Mouse (Mus musculus) lung, embryonic 15.5 days (tissue): Measurements from ENCODE around the gene Atxn10. TPM values are rescaled to one million over a fixed set of nuclear protein-coding genes. Genes with fewer than 3 reads are reported as not detected.

Experiments used
- ATAC-seq: fragments of 200-750 bp; cut with Nextera tagmentation; 2 replicates; pipeline ENCODE4 v1.8.0; 2017; ENCODE audit warnings: moderate number of reproducible peaks, borderline replicate concordance; ENCODE audit not compliant: low FRiP score, low TSS enrichment; ENCODE audit errors: extremely low read depth
- H3K27ac ChIP-seq: fragments of 300-500 bp; sonication (generic); 2 replicates; pipeline ENCODE4 v1.5.1; 2015; ENCODE audit warnings: moderate library complexity, mild to moderate bottlenecking, inconsistent platforms
- H3K27me3 ChIP-seq: fragments of 300-500 bp; sonication (generic); 2 replicates; pipeline ENCODE4 v1.6.1; 2015; ENCODE audit warnings: inconsistent platforms
- H3K36me3 ChIP-seq: fragments of 300-500 bp; sonication (generic); 2 replicates; pipeline ENCODE4 v1.6.1; 2015; ENCODE audit warnings: inconsistent platforms
- H3K4me1 ChIP-seq: fragments of 300-500 bp; sonication (generic); 2 replicates; pipeline ENCODE4 v1.6.1; 2015; ENCODE audit warnings: inconsistent platforms
- H3K4me2 ChIP-seq: fragments of 300-500 bp; sonication (generic); 2 replicates; pipeline ENCODE4 v1.6.1; 2015; ENCODE audit warnings: inconsistent platforms, mild to moderate bottlenecking, moderate library complexity
- H3K4me3 ChIP-seq: fragments of 300-500 bp; sonication (generic); 2 replicates; pipeline ENCODE4 v1.5.1; 2015; ENCODE audit warnings: mild to moderate bottlenecking, inconsistent platforms
- H3K9ac ChIP-seq: fragments of 300-500 bp; sonication (generic); 2 replicates; pipeline ENCODE4 v1.6.1; 2015; ENCODE audit warnings: inconsistent platforms
- H3K9me3 ChIP-seq: fragments of 300-500 bp; sonication (generic); 2 replicates; pipeline ENCODE4 v1.6.1; 2016; ENCODE audit warnings: inconsistent platforms
- WGBS: fragments of 180-500 bp; shearing (Covaris S2); methylation state at CpG from one replicate; pipeline ENCODE4 v1.1.7; 2015; 5-methylcytosine and 5-hydroxymethylcytosine counted together
- polyA plus RNA-seq: library from polyadenylated mRNA; unstranded; fragments of >200 nt; fragmentation: Nextera tagmentation; extraction: Ambion mirVana; gene quantifications from 2 replicates; pipeline ENCODE4 v1.2.1, GENCODE M21; 2015

Atxn10 gene
- polyA plus RNA-seq, 1 experiment from 2014 or later, result 350 TPM

- Histone ChIP-seq H3K4me1 (peaks cover 5% of the 10 kb centered on the region), H3K27ac (no peak overlapping the region), H3K4me2 (no peak overlapping the region), H3K27me3 (no peaks in the 10 kb centered on the region), H3K36me3 (no peaks in the 10 kb centered on the region), H3K4me3 (no peak overlapping the region), H3K9ac (no peak overlapping the region), H3K9me3 (no peaks in the 10 kb centered on the region)
- 80% methylated on average over 3 of the region's 3 CpGs for WGBS
- no peak for ATAC-seq
Observed at GRCm38 (mm10) chr15:85405567-85405966, 69.5 kb downstream of the Atxn10 start.

GRCm38 (mm10) chr15:85406846-85407245, 70.8 kb downstream of the Atxn10 start:
- Histone ChIP-seq H3K9me3 (no peaks in the 10 kb centered on the region), H3K27ac (no peak overlapping the region), H3K9ac (no peak overlapping the region), H3K4me3 (no peak overlapping the region), H3K27me3 (no peaks in the 10 kb centered on the region), H3K4me2 (no peak overlapping the region), H3K36me3 (no peaks in the 10 kb centered on the region), H3K4me1 (peaks cover 5% of the 10 kb centered on the region)
- ATAC-seq, result no peak
- WGBS, result 36% methylated on average over 1 of the region's 1 CpGs

- H3K27me3 ChIP-seq, result no peaks in the 10 kb centered on the region
Observed at GRCm38 (mm10) chr15:85407342-85407741, 71.3 kb downstream of the Atxn10 start.

GRCm38 (mm10) chr15:85408790-85409189, 72.7 kb downstream of the Atxn10 start:
- no peak for ATAC-seq
- Histone ChIP-seq H3K9me3 (no peaks in the 10 kb centered on the region), H3K4me3 (no peak overlapping the region), H3K27me3 (no peaks in the 10 kb centered on the region), H3K4me2 (no peak overlapping the region), H3K36me3 (no peaks in the 10 kb centered on the region), H3K27ac (no peak overlapping the region), H3K9ac (no peak overlapping the region), H3K4me1 (no peaks in the 10 kb centered on the region)
- WGBS, result 83% methylated on average over 5 of the region's 5 CpGs

More at GRCm38 (mm10) chr15:85407342-85407741, 71.3 kb downstream of the Atxn10 start:
- no peaks in the 10 kb centered on the region for H3K36me3 ChIP-seq
- H3K9ac ChIP-seq, result no peak overlapping the region
- no peak overlapping the region for H3K27ac ChIP-seq
- H3K4me1 ChIP-seq, result peaks cover 5% of the 10 kb centered on the region
- H3K9me3 ChIP-seq, result no peaks in the 10 kb centered on the region
- no peak overlapping the region for H3K4me3 ChIP-seq
- no peak for ATAC-seq
- H3K4me2 ChIP-seq, result no peak overlapping the region
- 76% methylated on average over 3 of the region's 3 CpGs for WGBS

GRCm38 (mm10) chr15:85409245-85409783, 73.3 kb downstream of the Atxn10 start:
- 68% methylated on average over 8 of the region's 8 CpGs for WGBS
- no peaks in the 10 kb centered on the region for H3K9me3 ChIP-seq
- H3K9ac ChIP-seq, result no peak overlapping the region
- H3K27ac ChIP-seq, result no peak overlapping the region
- H3K4me1 ChIP-seq, result no peaks in the 10 kb centered on the region
- no peak for ATAC-seq
- H3K27me3 ChIP-seq, result no peaks in the 10 kb centered on the region
- H3K4me3 ChIP-seq, result no peak overlapping the region
- no peaks in the 10 kb centered on the region for H3K36me3 ChIP-seq
- no peak overlapping the region for H3K4me2 ChIP-seq

GRCm38 (mm10) chr15:85409836-85410235, 73.8 kb downstream of the Atxn10 start:
- ATAC-seq, result no peak
- H3K9me3 ChIP-seq, result no peaks in the 10 kb centered on the region
- no peak overlapping the region for H3K4me3 ChIP-seq
- H3K4me2 ChIP-seq, result no peak overlapping the region
- no peaks in the 10 kb centered on the region for H3K4me1 ChIP-seq
- 77% methylated on average over 6 of the region's 6 CpGs for WGBS
- H3K9ac ChIP-seq, result no peak overlapping the region
- H3K27ac ChIP-seq, result no peak overlapping the region
- H3K27me3 ChIP-seq, result no peaks in the 10 kb centered on the region
- H3K36me3 ChIP-seq, result no peaks in the 10 kb centered on the region

GRCm38 (mm10) chr15:85414620-85415019, 78.6 kb downstream of the Atxn10 start:
- no peaks in the 10 kb centered on the region for H3K9me3 ChIP-seq
- H3K9ac ChIP-seq, result no peak overlapping the region
- H3K36me3 ChIP-seq, result peaks cover 6% of the 10 kb centered on the region; the same call in 1 of the 2 replicates
- H3K4me1 ChIP-seq, result no peaks in the 10 kb centered on the region
- no peak overlapping the region for H3K4me3 ChIP-seq
- no peak overlapping the region for H3K27ac ChIP-seq
- ATAC-seq, result no peak
- no peaks in the 10 kb centered on the region for H3K27me3 ChIP-seq
- 83% methylated on average over 2 of the region's 2 CpGs for WGBS
- H3K4me2 ChIP-seq, result no peak overlapping the region

GRCm38 (mm10) chr15:85420686-85421085, 84.6 kb downstream of the Atxn10 start:
- Histone ChIP-seq H3K36me3 (peaks cover 6% of the 10 kb centered on the region; the same call in 1 of the 2 replicates), H3K4me3 (no peak overlapping the region), H3K4me1 (no peaks in the 10 kb centered on the region), H3K9ac (no peak overlapping the region), H3K4me2 (no peak overlapping the region), H3K9me3 (no peaks in the 10 kb centered on the region), H3K27ac (no peak overlapping the region), H3K27me3 (no peaks in the 10 kb centered on the region)
- 50% methylated on average over 2 of the region's 2 CpGs for WGBS
- no peak for ATAC-seq

- Histone ChIP-seq H3K9ac (no peak overlapping the region), H3K9me3 (no peaks in the 10 kb centered on the region), H3K4me2 (no peak overlapping the region), H3K4me1 (0 out of 2 replicates have a peak, but pooled peaks cover 2% of the 10 kb centered on the region), H3K27ac (no peak overlapping the region), H3K36me3 (no peaks in the 10 kb centered on the region), H3K4me3 (no peak overlapping the region), H3K27me3 (no peaks in the 10 kb centered on the region)
- ATAC-seq, result no peak
- WGBS, result 80% methylated on average over 3 of the region's 3 CpGs
Observed at GRCm38 (mm10) chr15:85424197-85424596, 88.2 kb downstream of the Atxn10 start.

GRCm38 (mm10) chr15:85428140-85428539, 92.1 kb downstream of the Atxn10 start:
- no peak overlapping the region for H3K9ac ChIP-seq
- H3K9me3 ChIP-seq, result no peaks in the 10 kb centered on the region
- H3K27me3 ChIP-seq, result no peaks in the 10 kb centered on the region
- no peaks in the 10 kb centered on the region for H3K36me3 ChIP-seq
- H3K4me2 ChIP-seq, result no peak overlapping the region
- 82% methylated on average over 6 of the region's 6 CpGs for WGBS
- 0 out of 2 replicates have a peak, but pooled peaks cover 2% of the 10 kb centered on the region for H3K4me1 ChIP-seq
- H3K27ac ChIP-seq, result no peak overlapping the region
- H3K4me3 ChIP-seq, result no peak overlapping the region
- no peak for ATAC-seq

- no peaks in the 10 kb centered on the region for H3K9me3 ChIP-seq
- peaks cover 25% of the 10 kb centered on the region for H3K36me3 ChIP-seq
- no peak overlapping the region for H3K4me2 ChIP-seq
- H3K9ac ChIP-seq, result no peak overlapping the region
- no peak for ATAC-seq
- no peak overlapping the region for H3K4me3 ChIP-seq
- H3K27ac ChIP-seq, result no peak overlapping the region
- WGBS, result 79% methylated on average over 3 of the region's 3 CpGs
- no peaks in the 10 kb centered on the region for H3K27me3 ChIP-seq
- H3K4me1 ChIP-seq, result no peaks in the 10 kb centered on the region
Observed at GRCm38 (mm10) chr15:85442568-85442967, 106.5 kb downstream of the Atxn10 start.

- WGBS, result 62% methylated on average over 3 of the region's 3 CpGs
- no peaks in the 10 kb centered on the region for H3K27me3 ChIP-seq
- no peaks in the 10 kb centered on the region for H3K4me1 ChIP-seq
- H3K9ac ChIP-seq, result no peak overlapping the region
- ATAC-seq, result no peak
- H3K27ac ChIP-seq, result no peak overlapping the region
- no peaks in the 10 kb centered on the region for H3K9me3 ChIP-seq
- H3K36me3 ChIP-seq, result peaks cover 7% of the 10 kb centered on the region; the same call in 1 of the 2 replicates
- no peak overlapping the region for H3K4me3 ChIP-seq
- no peak overlapping the region for H3K4me2 ChIP-seq
Observed at GRCm38 (mm10) chr15:85446652-85447051, 110.6 kb downstream of the Atxn10 start.

GRCm38 (mm10) chr15:85456891-85457290, 120.8 kb downstream of the Atxn10 start:
- H3K9ac ChIP-seq, result no peak overlapping the region
- no peaks in the 10 kb centered on the region for H3K27me3 ChIP-seq
- H3K4me2 ChIP-seq, result no peak overlapping the region
- 67% methylated on average over 8 of the region's 8 CpGs for WGBS
- ATAC-seq, result no peak
- peak overlapping the region; percentile 58; the same call in 1 of the 2 replicates for H3K27ac ChIP-seq
- no peaks in the 10 kb centered on the region; the same call in 1 of the 2 replicates for H3K36me3 ChIP-seq
- no peak overlapping the region for H3K4me3 ChIP-seq
- peaks cover 44% of the 10 kb centered on the region for H3K4me1 ChIP-seq
- H3K9me3 ChIP-seq, result no peaks in the 10 kb centered on the region
